Mouse (Mus musculus): ENCODE data around the gene Cnot8. TPM values are rescaled to one million over a fixed set of nuclear protein-coding genes. Genes with fewer than 3 reads are reported as not detected.

The Cnot8 gene
- polyA plus RNA-seq (2015; fragmentation: Nextera tagmentation; extraction: Ambion mirVana), result 56.1 and 60.0 TPM in 2 replicates

GRCm38 (mm10) chr11:58103697-58104306 is at the start of gene Cnot8:
Gene Cnot8 (plus strand): TSS chr11:58104153.

DNA sequence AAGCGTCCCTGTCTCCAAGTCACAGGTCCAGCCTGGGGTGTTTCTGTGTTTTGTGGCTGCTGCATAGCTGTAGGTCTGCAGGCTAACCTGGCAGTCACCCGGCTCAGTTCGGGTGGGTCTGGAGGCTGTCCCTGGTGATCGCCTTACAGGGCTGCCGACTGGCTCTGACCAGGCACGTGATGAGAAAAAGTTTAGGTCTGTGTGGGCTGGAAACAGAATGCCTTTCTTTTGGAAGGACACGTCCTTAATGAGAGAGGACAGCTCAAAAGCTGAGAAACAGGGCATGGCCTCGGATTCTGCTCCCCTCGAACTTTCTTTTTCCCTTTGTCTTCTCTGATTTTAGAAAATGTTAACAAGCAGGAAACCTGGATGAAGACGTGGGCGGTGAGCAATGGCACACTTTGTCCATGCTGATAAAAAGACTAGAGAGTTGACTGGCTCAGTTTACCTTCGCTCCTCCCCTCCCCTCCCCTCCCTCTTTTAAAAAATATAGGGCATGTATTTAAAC is 10.9 kb upstream of the Cnot8 start, which contains the start of gene Gm12248:
Gm12248 (minus strand) TSS at position 114 of the 508 bp plus-strand sequence.

Other genes with a start within 250 kb of the Cnot8 start
- 11.3 and 12.2 TPM in 2 replicates for gene Larp1, start 95.1 kb upstream of the Cnot8 start, polyA plus RNA-seq (2015; fragmentation: Nextera tagmentation; extraction: Ambion mirVana)
- not detected in 2 replicates for gene Gm12248, start 11.0 kb upstream of the Cnot8 start, polyA plus RNA-seq (2015; fragmentation: Nextera tagmentation; extraction: Ambion mirVana)
- 5.8 and 6.5 TPM in 2 replicates for gene Gemin5, start 64.4 kb downstream of the Cnot8 start, polyA plus RNA-seq (2015; fragmentation: Nextera tagmentation; extraction: Ambion mirVana)
- gene Mrpl22, start 67.5 kb downstream of the Cnot8 start, polyA plus RNA-seq (2015; fragmentation: Nextera tagmentation; extraction: Ambion mirVana), result 73.5 and 77.5 TPM in 2 replicates
- 3.5 and 3.6 TPM in 2 replicates for gene Igtp, start 95.4 kb downstream of the Cnot8 start, polyA plus RNA-seq (2015; fragmentation: Nextera tagmentation; extraction: Ambion mirVana)
- 2.7 TPM in 2 replicates for gene Irgm2, start 95.5 kb downstream of the Cnot8 start, polyA plus RNA-seq (2015; fragmentation: Nextera tagmentation; extraction: Ambion mirVana)
- not detected in 2 replicates for gene 4930438A08Rik, start 170.6 kb downstream of the Cnot8 start, polyA plus RNA-seq (2015; fragmentation: Nextera tagmentation; extraction: Ambion mirVana)
- 10.1 and 11.4 TPM in 2 replicates for gene Zfp692, start 202.9 kb downstream of the Cnot8 start, polyA plus RNA-seq (2015; fragmentation: Nextera tagmentation; extraction: Ambion mirVana)
- gene Zfp672, start 226.2 kb downstream of the Cnot8 start, polyA plus RNA-seq (2015; fragmentation: Nextera tagmentation; extraction: Ambion mirVana), result 40.1 and 44.4 TPM in 2 replicates
- gene Sh3bp5l, start 226.6 kb downstream of the Cnot8 start, polyA plus RNA-seq (2015; fragmentation: Nextera tagmentation; extraction: Ambion mirVana), result 29.8 and 33.1 TPM in 2 replicates